Mouse (Mus musculus) hematopoietic stem cell, adult 5-6 weeks (primary cell): ENCODE results near the gene Btn1a1. TPM values are rescaled to one million over a fixed set of nuclear protein-coding genes. Genes with fewer than 3 reads are reported as not detected.

Experiments used
- ATAC-seq, 2 experiments: fragments of 125-278 bp in 1 of 2; replicated peaks in 1 of 2; 2 replicates each; pipeline ENCODE4 v1.8.0; 2016 to 2017; ENCODE audit warnings: inconsistent platforms in 2 of 2, mild to moderate bottlenecking in 2 of 2, moderate number of reproducible peaks in 2 of 2, low read depth in 1 of 2, moderate TSS enrichment in 1 of 2; ENCODE audit not compliant: low FRiP score in 2 of 2, poor library complexity in 2 of 2, severe bottlenecking in 2 of 2, insufficient read depth in 1 of 2, low TSS enrichment in 1 of 2
- total RNA-seq: library from RNA; stranded (forward); fragments of 172-1452, 232-1000 nt; gene quantifications from 2 replicates; pipeline ENCODE4 v1.2.3, GENCODE M21; 2017

Gene Btn1a1
- total RNA-seq, 1 experiment from 2014 or later: 0.20 TPM

- ATAC-seq: no peak
Observed at GRCm38 (mm10) chr13:23491263-23491662, 25.6 kb upstream of the Btn1a1 start.

- no peak for ATAC-seq
Observed at GRCm38 (mm10) chr13:23490863-23491262, 25.2 kb upstream of the Btn1a1 start.

DNA sequence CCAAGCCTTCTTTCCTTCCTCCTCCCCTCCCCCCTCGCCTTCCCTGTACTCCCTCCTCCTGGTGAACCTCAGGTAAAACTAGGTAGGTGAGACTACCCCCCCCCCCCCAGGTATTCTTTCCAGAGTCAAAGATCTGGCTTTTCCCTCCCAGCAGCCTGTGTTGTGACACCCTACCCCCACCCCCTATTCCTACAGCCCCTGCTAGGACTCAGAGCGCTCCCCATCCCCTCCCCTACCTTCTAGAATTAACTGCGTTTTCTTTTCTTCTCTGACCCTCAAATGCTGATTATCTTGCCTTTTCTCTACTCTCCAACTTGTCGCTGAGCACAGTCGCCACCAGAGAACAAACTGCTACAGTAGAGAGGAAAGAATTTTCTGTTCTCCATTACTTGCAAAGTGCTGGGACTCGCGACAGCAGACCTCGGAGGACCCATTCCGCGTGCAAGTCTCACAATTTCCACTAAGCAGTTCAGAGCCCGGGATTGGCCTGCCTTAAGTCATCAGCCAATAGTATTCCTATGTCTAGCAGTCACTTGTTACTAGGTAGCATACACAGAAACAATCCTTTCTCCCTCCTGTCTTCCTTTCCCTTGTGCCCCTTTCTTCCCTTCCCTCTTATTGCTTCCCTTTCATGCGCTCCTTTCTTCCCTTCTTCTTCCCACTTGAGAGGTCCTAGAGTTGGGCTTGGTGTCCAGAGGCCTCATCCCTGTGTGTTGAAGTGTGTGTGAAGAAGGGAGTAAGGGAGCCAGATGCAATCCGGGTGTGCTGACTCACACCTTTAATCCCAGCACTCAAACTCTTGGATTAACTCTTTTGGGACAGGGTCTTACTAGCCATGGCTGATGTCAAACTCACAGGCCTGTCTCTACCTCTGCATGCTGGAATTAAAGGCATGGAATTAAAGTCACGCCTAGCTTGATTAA is 23.0 kb upstream of the Btn1a1 start, which contains the start of gene Btn2a2:
Gene Btn2a2, minus strand, starts transcription at position 458 of the 923 bp plus-strand sequence.
- peak; percentile 99 to 100 for ATAC-seq

DNA sequence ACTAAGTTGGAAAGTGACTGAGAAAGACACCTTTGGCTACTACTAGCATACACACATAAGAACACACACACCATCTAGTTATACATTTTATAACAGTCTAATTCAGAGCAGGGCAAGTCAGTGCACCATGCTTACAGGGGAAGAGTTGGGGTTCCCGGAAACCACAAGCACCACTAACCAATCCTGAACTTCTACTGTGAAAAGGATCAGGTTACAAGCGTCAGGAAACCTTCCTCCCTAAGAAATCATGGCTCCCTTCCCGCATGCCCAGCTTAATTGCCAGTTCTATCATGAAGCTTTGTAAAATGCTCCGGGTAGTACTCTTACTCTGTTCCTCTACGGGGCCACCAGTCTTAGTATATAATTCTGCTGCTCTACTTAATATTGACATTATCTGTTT is 19.6 kb upstream of the Btn1a1 start:
- peak in 1 of 2 experiments; percentile 20; a peak in 1 of 4 replicates for ATAC-seq

- 0 out of 4 replicates have a peak, but pooled peaks of 1 of the 2 experiments have one; percentile 32 for ATAC-seq
Observed at GRCm38 (mm10) chr13:23483153-23483552, 17.5 kb upstream of the Btn1a1 start.

GRCm38 (mm10) chr13:23475658-23476057 is 10.0 kb upstream of the Btn1a1 start:
- ATAC-seq: no peak

- peak in 1 of 2 experiments; percentile 29; a peak in 1 of 4 replicates for ATAC-seq
Observed at GRCm38 (mm10) chr13:23466911-23467310, 1.2 kb upstream of the Btn1a1 start.

- no peak for ATAC-seq
Observed at GRCm38 (mm10) chr13:23466306-23466705, 605 bp upstream of the Btn1a1 start.

DNA sequence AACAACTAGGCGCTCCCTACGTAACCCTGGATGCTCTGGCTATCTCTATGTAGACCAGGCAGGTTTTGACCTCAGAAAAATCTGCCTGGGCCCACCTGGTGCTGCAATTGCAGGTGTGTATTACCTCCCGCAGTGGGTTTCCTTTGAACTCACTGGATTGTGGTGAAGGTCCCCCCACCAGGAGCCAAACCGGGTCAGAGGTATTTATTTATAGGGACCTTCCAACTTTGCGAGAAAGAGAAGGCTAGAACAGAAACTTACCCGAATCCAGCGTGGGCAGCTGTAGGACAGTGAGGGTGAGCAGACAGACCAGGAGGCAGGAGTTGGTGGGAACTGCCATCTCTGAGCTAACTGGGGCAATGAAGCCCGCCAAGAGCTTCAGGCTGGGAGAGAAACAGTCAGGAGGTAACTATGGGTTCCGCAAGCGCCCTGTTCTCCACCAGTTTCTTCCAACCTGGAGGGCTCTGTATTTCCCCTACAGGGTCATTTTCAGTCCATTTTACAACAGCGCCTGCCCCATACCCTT is 797 bp downstream of the Btn1a1 start:
- peak in 1 of 2 experiments; percentile 19; a peak in 1 of 4 replicates for ATAC-seq

- peak; percentile 34 to 57 for ATAC-seq
Observed at GRCm38 (mm10) chr13:23464224-23464637, 1.5 kb downstream of the Btn1a1 start.

GRCm38 (mm10) chr13:23463381-23464223 is 2.1 kb downstream of the Btn1a1 start:
- ATAC-seq: no peak; a peak in 1 of 4 replicates

GRCm38 (mm10) chr13:23462669-23463068 is 3.0 kb downstream of the Btn1a1 start:
- ATAC-seq: no peak

DNA sequence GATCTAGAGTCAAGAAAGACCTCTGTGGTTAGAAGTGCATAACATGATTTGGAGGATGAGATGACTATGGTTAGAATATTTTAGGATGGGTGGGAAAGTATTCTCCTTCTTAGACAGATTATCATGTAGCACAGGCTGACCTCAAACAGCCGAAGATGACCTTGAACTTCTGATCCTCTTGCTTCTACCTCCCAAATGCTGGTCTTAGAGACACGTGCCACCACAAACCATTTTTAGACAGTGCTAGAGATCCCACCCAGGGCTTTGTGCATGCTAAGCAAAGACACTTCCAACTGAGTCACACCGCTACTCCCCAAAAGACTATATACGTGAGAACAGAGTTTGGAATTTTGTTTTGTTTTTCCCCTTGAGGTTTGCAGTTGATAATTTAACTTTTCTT is 3.6 kb downstream of the Btn1a1 start:
- ATAC-seq: no peak

- peak in 1 of 2 experiments; percentile 26; a peak in 1 of 4 replicates for ATAC-seq
Observed at GRCm38 (mm10) chr13:23459264-23459846, 6.3 kb downstream of the Btn1a1 start.

GRCm38 (mm10) chr13:23453926-23454325 is 11.8 kb downstream of the Btn1a1 start:
- ATAC-seq: 0 out of 4 replicates have a peak, but pooled peaks of 1 of the 2 experiments have one; percentile 20

DNA sequence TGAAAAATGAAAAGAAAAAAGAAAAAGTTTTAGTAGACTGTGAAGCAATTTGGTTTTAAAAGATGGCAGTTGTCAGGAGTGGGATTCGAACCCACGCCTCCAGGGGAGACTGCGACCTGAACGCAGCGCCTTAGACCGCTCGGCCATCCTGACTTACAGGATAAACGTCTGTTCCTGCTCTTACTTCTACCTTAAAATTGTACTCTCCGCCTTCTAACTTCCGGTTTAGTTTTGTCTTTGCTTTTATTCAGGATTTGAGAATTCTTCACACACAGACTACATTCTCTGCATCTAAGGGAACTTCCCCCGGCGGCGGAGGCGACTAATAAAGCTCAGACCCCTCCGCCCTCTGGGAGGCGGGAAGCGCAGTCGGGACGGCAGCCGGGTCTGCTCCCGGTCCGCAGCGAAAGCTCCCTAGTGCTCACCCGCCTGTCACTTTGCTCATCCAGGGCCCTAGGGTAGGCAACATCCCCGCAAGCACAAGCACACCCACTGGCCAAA is 12.3 kb downstream of the Btn1a1 start:
- peak; percentile 48 to 60 for ATAC-seq

DNA sequence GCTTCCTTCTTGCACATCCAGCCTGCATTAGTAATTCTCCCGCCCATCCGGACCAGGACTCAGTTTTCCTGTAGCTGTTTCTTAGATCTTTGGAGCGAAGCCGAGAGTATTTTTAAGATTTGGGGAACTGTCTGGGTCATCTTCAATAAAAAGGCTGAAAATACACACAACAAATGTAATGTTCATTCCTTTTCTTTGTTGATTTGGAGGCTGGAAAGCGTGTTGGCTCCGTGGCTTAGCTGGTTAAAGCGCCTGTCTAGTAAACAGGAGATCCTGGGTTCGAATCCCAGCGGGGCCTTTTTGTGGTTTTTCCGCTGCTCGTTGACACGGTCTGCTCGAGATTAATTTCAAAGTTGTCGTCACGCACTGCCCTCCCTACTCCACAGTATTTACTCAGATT is 15.3 kb downstream of the Btn1a1 start:
- ATAC-seq: no peak
